7 mouse cellular contexts compared by ENCODE assay signal in the genomic region with DNA sequence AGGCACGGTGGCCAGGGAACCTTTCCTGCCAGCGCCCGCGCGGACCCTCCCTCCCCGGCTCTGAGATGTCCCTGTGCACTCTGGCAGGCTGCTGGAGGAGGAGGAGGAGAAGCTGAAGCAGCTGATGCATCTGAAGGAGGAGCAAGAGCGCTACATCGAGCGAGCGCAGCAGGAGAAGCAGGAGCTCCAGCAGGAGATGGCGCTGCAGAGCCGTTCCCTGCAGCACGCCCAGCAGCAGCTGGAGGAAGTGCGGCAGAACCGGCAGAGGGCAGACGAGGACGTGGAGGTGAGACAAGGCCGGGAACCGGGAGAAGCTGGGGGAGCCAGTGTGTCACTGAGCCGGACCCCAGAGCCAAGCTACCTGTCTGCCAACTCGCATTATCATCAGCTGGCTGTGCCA. TPM values are rescaled to one million over a fixed set of nuclear protein-coding genes. Genes with fewer than 3 reads are reported as not detected.
DNase-seq lines count a peak whose midpoint lies in the region; ATAC-seq and TF ChIP-seq lines count a peak whose summit lies in the region.

No protein-coding gene starts in this region.

- H3K4me3 ChIP-seq in embryonic facial prominence, embryonic 15.5 days (replicated peaks) = peak overlapping the region; percentile 27
- H3K4me3 ChIP-seq in heart, embryonic 10.5 days = peak overlapping the region; percentile 52
- H3K4me3 ChIP-seq in kidney, embryonic 14.5 days (ENCODE audit: low read length) = peak overlapping the region; percentile 28; the same call in 1 of the 2 replicates
- H3K4me3 ChIP-seq in limb, embryonic 14.5 days (replicated peaks; ENCODE audit: low read length) = peak overlapping the region; percentile 20

- H3K27me3 ChIP-seq in embryonic facial prominence, embryonic 15.5 days = no peaks in the 10 kb centered on the region
- H3K27me3 ChIP-seq in heart, embryonic 10.5 days (ENCODE audit: insufficient read depth, poor library complexity, severe bottlenecking) = peaks cover 15% of the 10 kb centered on the region; the same call in 1 of the 2 replicates
- H3K27me3 ChIP-seq in kidney, embryonic 14.5 days (ENCODE audit: control insufficient read depth, insufficient read depth, low read length) = no peaks in the 10 kb centered on the region
- no peaks in the 10 kb centered on the region for H3K27me3 ChIP-seq in limb, embryonic 14.5 days (ENCODE audit: control insufficient read depth, insufficient read depth, low read length)

- H3K4me2 ChIP-seq in embryonic facial prominence, embryonic 15.5 days (replicated peaks) = peak overlapping the region; percentile 51
- H3K4me2 ChIP-seq in kidney, embryonic 14.5 days (replicated peaks; ENCODE audit: low read depth, low read length) = peak overlapping the region; percentile 53
- H3K4me2 ChIP-seq in limb, embryonic 14.5 days (replicated peaks; ENCODE audit: low read depth, low read length, severe bottlenecking) = peak overlapping the region; percentile 51

- peaks cover 37% of the 10 kb centered on the region for H3K4me1 ChIP-seq in embryonic facial prominence, embryonic 15.5 days
- H3K4me1 ChIP-seq in heart, embryonic 10.5 days = peaks cover 35% of the 10 kb centered on the region
- peaks cover 15% of the 10 kb centered on the region for H3K4me1 ChIP-seq in kidney, embryonic 14.5 days (ENCODE audit: control insufficient read depth, insufficient read depth, low read length)
- peaks cover 15% of the 10 kb centered on the region for H3K4me1 ChIP-seq in limb, embryonic 14.5 days (ENCODE audit: control insufficient read depth, insufficient read depth, low read length)

- H3K9me3 ChIP-seq in embryonic facial prominence, embryonic 15.5 days (replicated peaks) = no peaks in the 10 kb centered on the region
- H3K9me3 ChIP-seq in heart, embryonic 10.5 days = no peaks in the 10 kb centered on the region
- H3K9me3 ChIP-seq in kidney, embryonic 14.5 days (ENCODE audit: control insufficient read depth, low read length) = no peaks in the 10 kb centered on the region
- H3K9me3 ChIP-seq in limb, embryonic 14.5 days (ENCODE audit: control insufficient read depth, low read length) = no peaks in the 10 kb centered on the region

- TF ChIP-seq POLR2A in limb, embryonic 14.5 days (IDR thresholded peaks at IDR 0.05; ENCODE audit: borderline replicate concordance, extremely low read depth, insufficient read depth, insufficient read length) = 0 out of 2 replicates have a peak, but pooled peaks have one; percentile 22

- peak; percentile 95 to 97 for DNase-seq in adrenal gland, postnatal 36 days
- DNase-seq in heart, embryonic 10.5 days (ENCODE audit: low spot score) = peak; percentile 95
- DNase-seq in limb, embryonic 14.5 days (ENCODE audit: low spot score) = peak; percentile 83
- DNase-seq in monocyte, adult 2 months (ENCODE audit: low read depth in 1 of 2, low spot score in 2 of 2) = peak; percentile 56 to 76
- peak; percentile 65 to 75 for DNase-seq in spleen, postnatal 14 days (ENCODE audit: low spot score in 2 of 2)

- peak overlapping the region; percentile 31; the same call in 1 of the 2 replicates for H3K9ac ChIP-seq in embryonic facial prominence, embryonic 15.5 days
- H3K9ac ChIP-seq in kidney, embryonic 14.5 days (ENCODE audit: low read depth, low read length) = peak overlapping the region; percentile 32; the same call in 1 of the 2 replicates
- peak overlapping the region; percentile 46 for H3K9ac ChIP-seq in limb, embryonic 14.5 days (ENCODE audit: low read depth, low read length, severe bottlenecking)

- peaks cover 7% of the 10 kb centered on the region; the same call in 1 of the 2 replicates for H3K36me3 ChIP-seq in embryonic facial prominence, embryonic 15.5 days
- H3K36me3 ChIP-seq in heart, embryonic 10.5 days = no peaks in the 10 kb centered on the region
- H3K36me3 ChIP-seq in kidney, embryonic 14.5 days (ENCODE audit: control insufficient read depth, insufficient read depth, low read length) = no peaks in the 10 kb centered on the region
- H3K36me3 ChIP-seq in limb, embryonic 14.5 days (ENCODE audit: control insufficient read depth, insufficient read depth, low read length) = peaks cover 4% of the 10 kb centered on the region; the same call in 1 of the 2 replicates

- ATAC-seq in embryonic facial prominence, embryonic 15.5 days (ENCODE audit: insufficient number of reproducible peaks, low FRiP score, low TSS enrichment, low read depth) = peak; percentile 51; the same call in 1 of the 2 replicates
- ATAC-seq in kidney, embryonic 14.5 days (ENCODE audit: low FRiP score, low TSS enrichment) = peak; percentile 67
- peak; percentile 75 for ATAC-seq in limb, embryonic 14.5 days (ENCODE audit: low FRiP score, low read depth)

- peak overlapping the region; percentile 44; the same call in 1 of the 2 replicates for H3K27ac ChIP-seq in embryonic facial prominence, embryonic 15.5 days (replicated peaks)
- H3K27ac ChIP-seq in heart, embryonic 10.5 days = peak overlapping the region; percentile 67
- no peak overlapping the region for H3K27ac ChIP-seq in kidney, embryonic 14.5 days (ENCODE audit: low read depth, low read length)
- 0 out of 2 replicates have a peak overlapping the region, but pooled peaks have one; percentile 8 for H3K27ac ChIP-seq in limb, embryonic 14.5 days (replicated peaks; ENCODE audit: low read depth, low read length)

- WGBS in embryonic facial prominence, embryonic 15.5 days = 2% methylated on average over 21 of the region's 21 CpGs
- WGBS in heart, embryonic 10.5 days = under 1% methylated on average over 21 of the region's 21 CpGs
- 1% methylated on average over 20 of the region's 21 CpGs for WGBS in kidney, embryonic 14.5 days
- WGBS in limb, embryonic 14.5 days = 5% methylated on average over 16 of the region's 21 CpGs

RNA-seq across cellular contexts. Expression of gene Ppard, which starts 6.5 kb away (rescaled TPM):
- total RNA-seq in adrenal gland, postnatal 36 days (2021) = 10 to 100 TPM; 40.1 to 66.6 TPM
- polyA plus RNA-seq in embryonic facial prominence, embryonic 15.5 days (2015; fragmentation: Nextera tagmentation; extraction: Ambion mirVana) = 3.2 and 4.0 TPM in 2 replicates
- 0.87 and 1.2 TPM in 2 replicates for polyA plus RNA-seq in heart, embryonic 10.5 days (2016; fragmentation: Nextera tagmentation; extraction: Ambion mirVana)
- polyA plus RNA-seq in kidney, embryonic 14.5 days (2014; fragmentation: Nextera tagmentation; extraction: Ambion mirVana) = 2.3 and 3.5 TPM in 2 replicates
- 29.2 and 37.9 TPM in 2 replicates for polyA plus RNA-seq in limb, embryonic 14.5 days (2012; rRNA removed)
- 3.7 and 4.2 TPM in 2 replicates for polyA plus RNA-seq in limb, embryonic 14.5 days (2014; fragmentation: Nextera tagmentation; extraction: Ambion mirVana)

RNA-seq across cellular contexts. Expression of gene Def6, which starts 18.4 kb away (rescaled TPM):
- total RNA-seq in adrenal gland, postnatal 36 days (2021) = 1 to 10 TPM; 1.4 to 1.5 TPM
- 18.4 and 19.8 TPM in 2 replicates for polyA plus RNA-seq in embryonic facial prominence, embryonic 15.5 days (2015; fragmentation: Nextera tagmentation; extraction: Ambion mirVana)
- 3.2 and 5.2 TPM in 2 replicates for polyA plus RNA-seq in heart, embryonic 10.5 days (2016; fragmentation: Nextera tagmentation; extraction: Ambion mirVana)
- 2.7 and 3.5 TPM in 2 replicates for polyA plus RNA-seq in kidney, embryonic 14.5 days (2014; fragmentation: Nextera tagmentation; extraction: Ambion mirVana)
- 14.6 and 15.5 TPM in 2 replicates for polyA plus RNA-seq in limb, embryonic 14.5 days (2012; rRNA removed)
- polyA plus RNA-seq in limb, embryonic 14.5 days (2014; fragmentation: Nextera tagmentation; extraction: Ambion mirVana) = 10.0 and 12.7 TPM in 2 replicates

RNA-seq across cellular contexts. Expression of gene Zfp523, which starts 49.1 kb away (rescaled TPM):
- total RNA-seq in adrenal gland, postnatal 36 days (2021) = 10 to 100 TPM; 36.9 to 37.1 TPM
- polyA plus RNA-seq in embryonic facial prominence, embryonic 15.5 days (2015; fragmentation: Nextera tagmentation; extraction: Ambion mirVana) = 43.0 and 44.7 TPM in 2 replicates
- 28.1 and 34.2 TPM in 2 replicates for polyA plus RNA-seq in heart, embryonic 10.5 days (2016; fragmentation: Nextera tagmentation; extraction: Ambion mirVana)
- 38.0 and 39.7 TPM in 2 replicates for polyA plus RNA-seq in kidney, embryonic 14.5 days (2014; fragmentation: Nextera tagmentation; extraction: Ambion mirVana)
- polyA plus RNA-seq in limb, embryonic 14.5 days (2012; rRNA removed) = 79.1 and 97.1 TPM in 2 replicates
- polyA plus RNA-seq in limb, embryonic 14.5 days (2014; fragmentation: Nextera tagmentation; extraction: Ambion mirVana) = 37.5 and 37.7 TPM in 2 replicates
